Mouse (Mus musculus) cerebellum, postnatal 14 days (tissue): ENCODE data around the gene Olfr1133.
"Not testable (repeated sequence)": the region's sequence is repeated elsewhere in the genome, so short reads cannot be mapped to it uniquely, and the experiment has no call there.

ENCODE experiments used
- DNase-seq, 2 experiments: peaks; one replicate each; pipeline ENCODE4 v3.0.0; 2021; ENCODE audit warnings: mixed read lengths in 2 of 2

Gene Olfr1133

DNA sequence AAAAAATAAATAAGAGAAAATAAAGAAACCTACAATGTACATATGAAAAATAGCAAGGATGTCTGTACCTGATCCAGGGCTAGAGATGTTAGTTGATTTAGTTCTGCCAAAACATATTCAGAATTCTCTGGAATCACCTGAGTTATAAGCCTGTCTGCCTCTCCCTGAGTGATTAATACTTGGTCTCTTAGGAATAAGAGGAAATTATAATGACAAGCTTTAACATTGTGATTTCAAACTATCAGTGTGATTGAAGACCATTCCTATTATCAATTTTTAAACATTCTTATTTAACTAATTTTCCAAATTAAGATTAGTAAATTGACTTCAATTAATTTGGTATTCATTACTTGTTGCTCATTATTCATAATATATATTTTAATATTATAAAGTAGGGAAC is at the start of gene Olfr1133:
Gene Olfr1133, minus strand, starts transcription at position 101 of the 400 bp plus-strand sequence.
- no peak for DNase-seq

DNA sequence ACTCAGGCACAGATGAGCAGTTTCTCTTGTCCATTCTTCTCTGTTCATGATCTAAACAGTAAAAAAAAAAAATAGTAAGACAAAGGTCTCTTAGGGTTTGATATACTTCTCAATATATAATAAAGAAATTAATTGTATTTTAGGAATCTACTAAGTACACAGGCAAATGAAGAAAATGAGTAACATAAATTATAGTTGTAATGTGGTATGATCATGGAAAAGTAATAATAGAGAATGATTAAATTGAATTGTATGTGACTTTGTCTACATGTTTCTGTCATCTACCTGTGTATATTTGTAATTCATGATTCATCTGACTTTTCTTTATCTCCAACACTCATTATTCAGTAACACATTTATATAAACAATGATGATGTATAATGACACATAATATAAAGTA is 46.7 kb upstream of the Olfr1133 start, which contains the start of gene Olfr1136:
Gene Olfr1136, minus strand, starts transcription at position 101 of the 400 bp plus-strand sequence.
- no peak for DNase-seq

DNA sequence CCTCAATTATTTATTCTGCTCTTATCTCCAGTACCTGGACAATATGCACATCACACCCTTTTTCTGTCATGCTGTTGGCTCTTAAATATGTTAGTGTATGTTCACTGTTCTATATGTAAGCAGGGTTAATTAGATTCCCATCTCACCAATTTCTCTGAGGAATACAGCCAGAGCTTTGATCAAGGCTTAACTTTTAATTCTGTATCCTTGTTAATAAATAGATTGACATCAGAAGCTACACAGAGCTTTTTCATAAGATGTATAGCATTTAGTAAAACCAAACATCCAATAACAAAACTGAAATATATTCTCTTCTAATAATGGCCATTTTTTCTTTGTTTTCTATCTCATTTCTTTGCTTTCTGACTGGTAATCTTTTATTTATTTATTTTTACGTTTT is 26.4 kb upstream of the Olfr1133 start, which contains the start of gene Olfr1135:
Gene Olfr1135, minus strand, starts transcription at position 101 of the 400 bp plus-strand sequence.
- DNase-seq, result no peak

DNA sequence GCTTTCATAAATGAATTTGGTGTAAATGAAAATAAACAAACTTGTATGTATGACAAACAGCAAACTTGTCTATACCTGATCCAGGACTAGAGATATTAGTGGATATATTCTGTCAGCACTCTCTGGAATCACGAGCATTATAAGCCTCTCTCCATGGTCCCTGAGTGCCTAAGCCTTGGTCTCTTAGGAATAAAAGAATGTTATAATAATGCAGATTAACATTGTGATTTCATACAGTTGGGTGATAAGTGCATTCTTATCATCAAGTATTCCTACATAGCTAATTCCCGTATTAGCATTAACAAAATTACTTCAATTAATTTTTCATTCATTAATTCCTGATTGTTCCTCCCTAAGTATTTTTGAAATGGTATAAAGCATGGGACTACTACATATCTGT is 11.2 kb upstream of the Olfr1133 start, which contains the start of gene Olfr1134:
Gene Olfr1134, minus strand, starts transcription at position 101 of the 400 bp plus-strand sequence.
- no peak for DNase-seq

DNA sequence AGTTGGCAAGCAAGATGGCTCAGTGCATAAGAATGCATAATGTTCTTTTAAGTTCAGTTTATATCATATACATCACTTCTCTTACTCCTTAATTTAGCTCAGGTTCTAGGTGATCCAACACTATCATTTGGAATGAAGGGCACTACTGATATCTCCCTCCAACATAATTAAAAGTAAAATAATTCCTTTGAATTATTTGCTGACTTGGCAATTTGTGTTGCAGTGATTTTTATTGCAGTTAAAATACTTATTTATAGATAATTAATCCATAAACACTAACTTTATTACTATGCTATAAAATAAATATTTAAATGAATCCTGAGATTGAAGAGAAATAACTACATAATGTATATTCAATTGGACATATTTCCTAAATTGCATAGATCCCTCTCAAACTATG is 4.7 kb downstream of the Olfr1133 start:
- DNase-seq, result no peak

DNA sequence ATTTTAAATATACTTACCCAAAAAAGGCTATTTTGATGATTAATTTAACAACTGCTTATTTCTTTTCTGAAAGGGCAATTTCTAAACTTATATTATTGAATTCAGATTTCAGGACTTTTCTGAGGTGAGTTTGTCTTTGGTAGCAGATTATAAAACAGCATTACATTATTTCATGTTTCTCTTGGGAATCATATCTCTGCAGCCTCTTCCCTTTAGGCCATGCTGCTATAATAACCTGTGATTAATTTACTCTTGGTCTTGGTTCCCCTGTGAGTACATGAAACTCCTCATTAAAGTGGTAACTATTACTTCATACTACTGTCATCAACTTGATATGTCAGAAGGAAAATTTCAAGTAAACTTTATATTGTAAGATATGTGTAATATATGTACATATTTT is 9.7 kb downstream of the Olfr1133 start, which contains the start of gene Olfr1132:
Gene Olfr1132, minus strand, starts transcription at position 101 of the 400 bp plus-strand sequence.
- DNase-seq, result no peak

DNA sequence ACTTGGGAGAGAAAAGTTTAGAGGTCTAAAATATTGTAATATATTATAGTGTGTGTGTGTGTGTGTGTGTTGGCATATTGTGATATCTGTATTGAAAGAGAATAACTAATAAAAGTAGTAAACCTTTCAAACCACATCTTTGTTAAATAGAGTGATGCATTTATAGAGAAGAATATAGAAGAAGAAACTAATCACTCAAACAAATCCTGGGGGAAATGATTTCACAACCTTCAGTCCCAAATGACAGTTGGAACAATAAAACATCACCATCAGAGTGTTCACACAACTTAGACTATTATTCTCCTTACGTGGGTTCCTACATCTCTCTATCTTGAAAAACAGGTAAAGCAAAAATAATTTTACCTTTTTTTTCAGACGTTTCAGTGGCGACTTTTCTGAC is 20.4 kb downstream of the Olfr1133 start, which contains the start of gene Olfr1131:
Gene Olfr1131, plus strand, starts transcription at position 301 of the 400 bp plus-strand sequence.
- DNase-seq, result no peak

DNA sequence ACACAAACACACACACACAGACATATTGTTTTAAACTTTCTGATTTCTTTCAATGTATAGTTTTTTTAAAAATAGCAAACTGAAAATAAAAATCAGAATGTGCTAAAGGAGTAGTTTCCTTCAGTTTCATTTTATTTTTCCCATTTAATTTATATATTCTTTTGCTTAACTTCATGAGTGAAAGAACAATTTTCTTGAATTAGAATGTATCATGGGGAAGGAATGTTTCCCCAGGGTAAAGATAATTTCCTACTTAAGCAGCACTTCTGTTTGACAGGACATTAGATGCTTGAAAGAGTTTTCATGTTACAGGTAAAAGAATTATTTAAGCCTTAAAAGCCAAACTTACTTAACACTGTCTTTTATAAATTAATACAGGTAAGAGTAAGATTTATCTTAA is 41.3 kb downstream of the Olfr1133 start, which contains the start of gene Olfr1130:
Gene Olfr1130, plus strand, starts transcription at position 301 of the 400 bp plus-strand sequence.
- DNase-seq, result not testable (repeated sequence)
